Mouse (Mus musculus): Measurements from ENCODE around the gene Stag1. TPM values are rescaled to one million over a fixed set of nuclear protein-coding genes. Genes with fewer than 3 reads are reported as not detected.

The Stag1 gene
- 40.9 and 43.6 TPM in 2 replicates for polyA plus RNA-seq (2015; fragmentation: Nextera tagmentation; extraction: Ambion mirVana)

DNA sequence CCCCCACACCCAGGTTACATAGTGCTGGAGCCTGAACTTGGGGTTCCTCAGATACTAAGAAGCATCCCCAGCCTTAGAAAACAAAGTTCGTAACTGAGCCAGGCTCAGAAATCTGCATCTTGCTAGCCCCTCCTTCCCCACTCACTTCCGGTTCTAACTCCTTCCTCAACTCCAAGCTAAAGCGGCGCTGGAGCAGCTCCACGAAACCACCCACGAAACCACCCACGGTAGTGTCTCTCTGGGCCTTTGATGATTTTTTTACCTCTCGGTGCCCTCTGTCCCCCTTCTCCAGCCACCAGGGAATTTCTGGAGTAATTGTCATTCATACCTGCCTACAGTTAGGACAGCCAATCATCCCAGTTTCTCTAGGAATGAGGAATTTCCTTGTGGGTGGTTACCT, at the start of gene Stag1:
Gene Stag1, plus strand, starts transcription at position 253 of the 400 bp plus-strand sequence.
- TF ChIP-seq CTCF (IDR thresholded peaks at IDR 0.05; ENCODE audit: low read depth), result no peak
- no peak for DNase-seq (ENCODE audit: low spot score)
- H3K27ac ChIP-seq, result no peak within 1 kb of the TSS

GRCm38 (mm10) chr9:100548313-100548712, 49.3 kb upstream of the Stag1 start:
- H3K4me1 ChIP-seq (replicated peaks; ENCODE audit: insufficient read depth, low read length), result peaks cover 9% of the 10 kb centered on the region
- no peak overlapping the region for H3K27ac ChIP-seq
- no peak overlapping the region for H3K9ac ChIP-seq (ENCODE audit: low read depth, low read length)
- ATAC-seq (replicated peaks; ENCODE audit: low FRiP score, low read depth) (no peak), DNase-seq (ENCODE audit: low spot score) (no peak)
- H3K9me3 ChIP-seq (replicated peaks; ENCODE audit: low read length), result no peaks in the 10 kb centered on the region
- TF ChIP-seq CTCF (IDR thresholded peaks at IDR 0.05; ENCODE audit: low read depth), result peak; percentile 62
- no peaks in the 10 kb centered on the region for H3K27me3 ChIP-seq (ENCODE audit: insufficient read depth, low read length)
- H3K4me2 ChIP-seq (ENCODE audit: low read length), result no peak overlapping the region
- no peak overlapping the region for H3K4me3 ChIP-seq (replicated peaks; ENCODE audit: low read depth, low read length)
- H3K36me3 ChIP-seq (ENCODE audit: insufficient read depth, low read length), result no peaks in the 10 kb centered on the region
- WGBS, result 96% methylated on average over 2 of the region's 2 CpGs

More for the DNA sequence above, at the start of gene Stag1:
- Histone ChIP-seq H3K4me1 (replicated peaks; ENCODE audit: insufficient read depth, low read length) (no peaks in the 10 kb centered on the region), H3K9me3 (replicated peaks; ENCODE audit: low read length) (no peaks in the 10 kb centered on the region), H3K4me3 (replicated peaks; ENCODE audit: low read depth, low read length) (no peak within 1 kb of the TSS), H3K27me3 (ENCODE audit: insufficient read depth, low read length) (no peaks in the 10 kb centered on the region), H3K9ac (ENCODE audit: low read depth, low read length) (no peak within 1 kb of the TSS), H3K36me3 (ENCODE audit: insufficient read depth, low read length) (no peaks in the 10 kb centered on the region), H3K4me2 (ENCODE audit: low read length) (no peak within 1 kb of the TSS)
- no peak for ATAC-seq (replicated peaks; ENCODE audit: low FRiP score, low read depth)
- 86% methylated on average over 8 of the region's 8 CpGs for WGBS

- DNase-seq (ENCODE audit: low spot score), result no peak
- H3K36me3 ChIP-seq (ENCODE audit: insufficient read depth, low read length), result no peaks in the 10 kb centered on the region
- ATAC-seq (replicated peaks; ENCODE audit: low FRiP score, low read depth), result no peak
- 73% methylated on average over 5 of the region's 5 CpGs for WGBS
- H3K9ac ChIP-seq (ENCODE audit: low read depth, low read length), result no peak overlapping the region
- H3K27ac ChIP-seq, result no peak overlapping the region
- no peak overlapping the region for H3K4me3 ChIP-seq (replicated peaks; ENCODE audit: low read depth, low read length)
- H3K4me2 ChIP-seq (ENCODE audit: low read length), result no peak overlapping the region
- no peaks in the 10 kb centered on the region for H3K4me1 ChIP-seq (replicated peaks; ENCODE audit: insufficient read depth, low read length)
- no peaks in the 10 kb centered on the region for H3K27me3 ChIP-seq (ENCODE audit: insufficient read depth, low read length)
- TF ChIP-seq CTCF (IDR thresholded peaks at IDR 0.05; ENCODE audit: low read depth), result no peak
- no peaks in the 10 kb centered on the region for H3K9me3 ChIP-seq (replicated peaks; ENCODE audit: low read length)
Observed at GRCm38 (mm10) chr9:100555686-100556085, 41.9 kb upstream of the Stag1 start.

DNA sequence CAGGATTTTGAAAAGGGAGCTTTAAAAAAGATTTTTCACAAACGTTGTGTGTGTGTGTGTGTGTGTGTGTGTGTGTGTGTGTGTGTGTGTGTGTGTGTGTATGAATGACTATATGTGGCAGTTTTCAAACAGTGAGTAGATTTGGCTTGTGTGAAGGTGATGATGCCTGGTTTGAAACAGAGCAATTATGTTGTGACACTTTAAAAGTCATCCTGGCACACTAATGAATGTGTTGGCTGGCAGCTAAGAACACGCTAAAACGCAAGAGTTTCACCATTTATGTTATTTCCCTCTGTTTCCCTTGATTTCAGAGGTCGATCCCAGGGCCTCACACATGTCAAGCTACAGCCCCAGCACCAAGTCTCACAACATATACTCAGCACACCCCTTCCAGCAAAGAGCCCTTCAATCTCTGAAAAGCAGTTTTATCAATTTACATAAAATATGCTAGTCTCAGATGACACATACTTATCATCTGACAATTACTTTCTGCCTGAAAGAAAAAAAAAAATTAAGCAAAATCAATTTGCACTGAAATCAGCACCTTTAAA, 39.5 kb upstream of the Stag1 start:
- Histone ChIP-seq H3K4me2 (ENCODE audit: low read length) (no peak overlapping the region), H3K4me3 (replicated peaks; ENCODE audit: low read depth, low read length) (no peak overlapping the region), H3K9me3 (replicated peaks; ENCODE audit: low read length) (no peaks in the 10 kb centered on the region), H3K4me1 (replicated peaks; ENCODE audit: insufficient read depth, low read length) (no peaks in the 10 kb centered on the region), H3K36me3 (ENCODE audit: insufficient read depth, low read length) (no peaks in the 10 kb centered on the region), H3K9ac (ENCODE audit: low read depth, low read length) (no peak overlapping the region), H3K27me3 (ENCODE audit: insufficient read depth, low read length) (no peaks in the 10 kb centered on the region), H3K27ac (no peak overlapping the region)
- ATAC-seq (replicated peaks; ENCODE audit: low FRiP score, low read depth) (no peak), DNase-seq (ENCODE audit: low spot score) (no peak)
- TF ChIP-seq CTCF (IDR thresholded peaks at IDR 0.05; ENCODE audit: low read depth), result no peak
- 80% methylated on average over 4 of the region's 4 CpGs for WGBS

DNA sequence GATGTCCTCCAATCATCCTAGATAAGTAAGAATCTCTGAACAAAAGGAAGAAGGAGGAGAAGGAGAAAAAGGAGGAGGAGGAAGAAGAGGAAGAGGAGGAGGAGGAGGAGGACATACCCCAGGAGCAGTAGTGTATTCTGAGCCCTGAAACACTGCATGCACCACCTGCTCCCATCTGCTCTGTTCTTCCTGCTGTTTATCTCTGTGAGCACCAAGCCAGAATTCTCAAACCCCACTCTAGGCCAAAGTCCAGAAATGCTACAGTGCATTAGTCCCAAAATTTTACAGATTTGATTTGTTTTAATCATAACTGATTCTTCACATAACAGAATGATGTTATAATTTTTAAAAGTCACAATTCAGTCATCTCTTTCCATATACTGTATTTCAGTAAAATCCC, 38.6 kb upstream of the Stag1 start:
- DNase-seq (ENCODE audit: low spot score) (no peak), ATAC-seq (replicated peaks; ENCODE audit: low FRiP score, low read depth) (no peak)
- H3K9ac ChIP-seq (ENCODE audit: low read depth, low read length), result no peak overlapping the region
- no peak overlapping the region for H3K4me3 ChIP-seq (replicated peaks; ENCODE audit: low read depth, low read length)
- no peak overlapping the region for H3K27ac ChIP-seq
- no peaks in the 10 kb centered on the region for H3K4me1 ChIP-seq (replicated peaks; ENCODE audit: insufficient read depth, low read length)
- TF ChIP-seq CTCF (IDR thresholded peaks at IDR 0.05; ENCODE audit: low read depth), result no peak
- no peaks in the 10 kb centered on the region for H3K27me3 ChIP-seq (ENCODE audit: insufficient read depth, low read length)
- no peak overlapping the region for H3K4me2 ChIP-seq (ENCODE audit: low read length)
- H3K36me3 ChIP-seq (ENCODE audit: insufficient read depth, low read length), result no peaks in the 10 kb centered on the region
- H3K9me3 ChIP-seq (replicated peaks; ENCODE audit: low read length), result no peaks in the 10 kb centered on the region

GRCm38 (mm10) chr9:100560251-100560890, 37.2 kb upstream of the Stag1 start:
- no peak for ATAC-seq (replicated peaks; ENCODE audit: low FRiP score, low read depth)
- WGBS, result 84% methylated on average over 10 of the region's 10 CpGs

More at GRCm38 (mm10) chr9:100560251-100560890, 37.2 kb upstream of the Stag1 start:
- DNase-seq (ENCODE audit: low spot score), result no peak
- Histone ChIP-seq H3K36me3 (ENCODE audit: insufficient read depth, low read length) (no peaks in the 10 kb centered on the region), H3K4me3 (replicated peaks; ENCODE audit: low read depth, low read length) (no peak overlapping the region), H3K27ac (no peak overlapping the region), H3K4me2 (ENCODE audit: low read length) (no peak overlapping the region), H3K4me1 (replicated peaks; ENCODE audit: insufficient read depth, low read length) (no peaks in the 10 kb centered on the region), H3K27me3 (ENCODE audit: insufficient read depth, low read length) (no peaks in the 10 kb centered on the region), H3K9me3 (replicated peaks; ENCODE audit: low read length) (no peaks in the 10 kb centered on the region), H3K9ac (ENCODE audit: low read depth, low read length) (no peak overlapping the region)
- no peak for TF ChIP-seq CTCF (IDR thresholded peaks at IDR 0.05; ENCODE audit: low read depth)

Data from kidney, postnatal 0 days (tissue).